Mouse (Mus musculus) embryonic facial prominence, embryonic 10.5 days (tissue): Measurements from ENCODE around the gene Cst13. TPM values are rescaled to one million over a fixed set of nuclear protein-coding genes. Genes with fewer than 3 reads are reported as not detected.

ENCODE experiments used
- DNase-seq: peaks from one replicate; pipeline ENCODE4 v3.0.0-alpha.2; 2017; ENCODE audit warnings: low spot score
- H3K27ac ChIP-seq: fragments of 300-500 bp; sonication (generic); replicated peaks from 2 replicates; pipeline ENCODE4 v1.5.1; 2016; ENCODE audit warnings: mild to moderate bottlenecking
- H3K27me3 ChIP-seq: fragments of 300-500 bp; sonication (generic); replicated peaks from 2 replicates; pipeline ENCODE4 v1.6.1; 2016; ENCODE audit warnings: low read depth, mild to moderate bottlenecking; ENCODE audit not compliant: poor library complexity, severe bottlenecking
- H3K36me3 ChIP-seq: fragments of 300-500 bp; sonication (generic); replicated peaks from 2 replicates; pipeline ENCODE4 v1.6.1; 2016; ENCODE audit warnings: mild to moderate bottlenecking, moderate library complexity
- H3K4me1 ChIP-seq: fragments of 300-500 bp; sonication (generic); 2 replicates; pipeline ENCODE4 v1.6.1; 2016
- H3K4me3 ChIP-seq: fragments of 300-500 bp; sonication (generic); 2 replicates; pipeline ENCODE4 v1.5.1; 2016; ENCODE audit warnings: mild to moderate bottlenecking, moderate library complexity
- H3K9me3 ChIP-seq: fragments of 300-500 bp; sonication (generic); 2 replicates; pipeline ENCODE4 v1.6.1; 2016; ENCODE audit warnings: mild to moderate bottlenecking
- WGBS: fragments of 180-500 bp; shearing (Covaris S2); methylation state at CpG from one replicate; pipeline ENCODE4 v1.1.7; 2016; 5-methylcytosine and 5-hydroxymethylcytosine counted together
- polyA plus RNA-seq: library from polyadenylated mRNA; unstranded; fragments of >200 nt; fragmentation: Nextera tagmentation; extraction: Ambion mirVana; gene quantifications from 2 replicates; pipeline ENCODE4 v1.2.1, GENCODE M21; 2016

The Cst13 gene
- polyA plus RNA-seq, 1 experiment from 2014 or later = not detected

DNA sequence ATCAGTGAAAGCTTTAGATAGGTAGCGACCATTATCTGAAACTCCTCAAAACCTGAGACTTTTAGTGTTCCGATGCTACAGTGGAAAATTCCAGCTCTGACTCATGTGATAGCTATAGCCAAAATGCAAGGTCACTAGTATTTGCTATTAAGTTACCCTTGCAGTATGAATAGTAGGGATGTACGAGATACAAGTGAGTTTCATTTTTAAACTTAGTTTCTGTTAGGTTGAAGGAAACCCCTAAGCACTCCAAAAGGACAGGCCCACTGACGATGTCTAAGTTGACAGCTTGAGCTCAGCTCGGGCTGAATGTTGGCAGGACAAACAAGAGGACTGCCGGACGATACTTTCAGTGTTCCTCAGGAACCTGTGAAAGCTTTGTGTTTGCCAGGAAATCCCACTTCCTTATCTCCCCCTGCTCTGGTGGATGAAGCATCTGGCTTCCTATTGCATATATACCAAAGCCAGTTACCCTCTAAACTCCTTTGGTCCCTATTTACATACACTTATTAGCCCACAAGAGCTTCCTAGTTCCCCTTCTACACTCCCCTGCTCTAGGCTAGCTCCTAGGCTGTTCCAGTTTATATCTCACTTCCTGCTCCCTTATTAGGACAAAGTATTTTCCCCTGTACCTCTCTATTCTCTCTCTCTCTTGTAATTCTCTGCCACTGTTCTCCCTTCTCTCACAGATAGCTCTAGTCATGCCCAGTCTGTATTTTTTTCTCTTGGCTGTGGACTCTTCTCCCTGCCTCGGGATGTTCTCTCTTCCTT is 36.9 kb downstream of the Cst13 start:
- no peaks in the 10 kb centered on the region for H3K27me3 ChIP-seq
- DNase-seq = no peak
- H3K36me3 ChIP-seq = no peaks in the 10 kb centered on the region
- no peaks in the 10 kb centered on the region for H3K9me3 ChIP-seq
- no peak overlapping the region for H3K27ac ChIP-seq
- no peaks in the 10 kb centered on the region for H3K4me1 ChIP-seq
- H3K4me3 ChIP-seq = no peak overlapping the region
- 77% methylated on average over 8 of the region's 8 CpGs for WGBS

DNA sequence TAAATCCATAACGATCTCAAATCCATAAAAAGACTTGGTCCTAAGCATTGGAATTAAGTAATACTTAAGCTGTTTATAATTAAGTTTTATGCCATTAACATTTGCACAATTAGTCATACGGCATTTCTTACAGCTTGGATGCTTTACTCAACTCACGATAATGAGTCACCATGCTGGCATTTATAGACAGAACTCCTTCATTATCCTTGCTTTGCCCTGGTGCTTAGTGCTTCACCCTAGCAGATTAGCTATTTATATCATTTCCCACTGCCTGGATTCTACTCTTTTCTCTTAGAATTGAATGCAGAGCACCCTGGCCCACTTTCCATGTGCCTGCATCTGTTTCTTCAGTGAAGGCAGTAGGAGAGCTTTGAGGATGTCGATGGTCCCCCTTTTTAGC is 37.6 kb downstream of the Cst13 start:
- H3K36me3 ChIP-seq = no peaks in the 10 kb centered on the region
- H3K4me3 ChIP-seq = no peak overlapping the region
- no peaks in the 10 kb centered on the region for H3K27me3 ChIP-seq
- DNase-seq = no peak
- 90% methylated on average over 4 of the region's 4 CpGs for WGBS
- H3K4me1 ChIP-seq = no peaks in the 10 kb centered on the region
- no peaks in the 10 kb centered on the region for H3K9me3 ChIP-seq
- no peak overlapping the region for H3K27ac ChIP-seq

DNA sequence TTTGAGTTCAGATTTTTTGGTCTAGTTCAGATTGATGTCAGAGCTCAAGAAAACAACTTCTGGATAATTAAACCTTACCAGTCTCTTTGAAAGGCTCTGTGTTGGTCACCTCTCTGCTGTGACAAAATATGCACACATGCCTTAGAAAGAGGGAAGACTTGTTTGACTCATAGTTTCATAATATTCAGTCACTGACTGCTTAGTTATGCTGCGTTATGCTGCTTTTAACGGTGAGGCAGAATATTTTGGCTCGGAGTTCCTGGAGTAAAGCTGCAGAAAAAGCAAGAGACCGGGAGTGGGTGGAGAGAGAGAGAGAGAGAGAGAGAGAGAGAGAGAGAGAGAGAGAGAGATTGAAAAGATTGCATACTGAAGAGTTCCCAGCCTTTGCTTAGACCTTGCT is 41.1 kb downstream of the Cst13 start:
- 87% methylated on average over 4 of the region's 4 CpGs for WGBS
- DNase-seq = no peak

DNA sequence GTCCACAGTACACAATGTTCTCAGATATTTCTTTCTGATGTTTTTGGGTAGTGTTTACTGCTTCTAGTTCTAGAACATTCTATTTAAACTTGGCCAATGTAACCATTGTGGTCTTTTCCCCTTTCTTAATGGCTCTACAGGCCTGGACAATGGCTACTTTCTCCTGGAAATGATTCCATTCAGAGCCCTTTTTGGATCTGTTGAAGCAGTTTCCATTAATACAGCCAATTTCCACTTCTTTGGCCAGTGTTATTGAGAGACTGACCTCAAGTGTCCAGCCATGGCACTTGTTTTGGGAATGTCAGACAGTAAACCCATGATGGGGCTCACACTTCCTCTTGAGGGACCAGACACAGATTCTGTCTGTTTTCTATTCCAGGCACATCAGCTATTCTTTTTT is 41.8 kb downstream of the Cst13 start:
- H3K4me3 ChIP-seq = no peak overlapping the region
- no peaks in the 10 kb centered on the region for H3K4me1 ChIP-seq
- H3K27ac ChIP-seq = no peak overlapping the region
- H3K9me3 ChIP-seq = no peaks in the 10 kb centered on the region
- H3K36me3 ChIP-seq = no peaks in the 10 kb centered on the region
- DNase-seq = no peak
- H3K27me3 ChIP-seq = no peaks in the 10 kb centered on the region

More for the DNA sequence above, 41.1 kb downstream of the Cst13 start:
- no peaks in the 10 kb centered on the region for H3K27me3 ChIP-seq
- no peaks in the 10 kb centered on the region for H3K4me1 ChIP-seq
- H3K9me3 ChIP-seq = no peaks in the 10 kb centered on the region
- H3K36me3 ChIP-seq = no peaks in the 10 kb centered on the region
- no peak overlapping the region for H3K4me3 ChIP-seq
- H3K27ac ChIP-seq = no peak overlapping the region

DNA sequence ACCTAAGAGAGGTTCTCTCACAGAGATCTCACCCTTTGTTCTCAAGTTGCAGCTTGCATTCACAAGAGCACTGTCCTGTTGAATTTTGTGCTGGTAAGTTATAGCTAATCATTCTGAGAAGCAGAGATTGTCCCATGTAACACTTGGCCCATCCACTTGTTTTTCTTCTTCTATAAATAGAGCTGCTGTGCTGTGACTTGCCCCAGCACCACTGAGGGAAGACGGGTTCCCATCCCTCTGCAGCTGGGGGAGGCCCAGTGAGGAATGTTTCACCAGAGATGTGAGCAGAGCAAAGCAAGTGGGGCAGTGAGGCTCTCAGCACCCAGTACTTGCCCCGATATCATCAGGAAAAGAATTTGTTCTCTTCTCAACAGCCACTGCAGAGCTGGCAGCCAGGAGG is 45.1 kb downstream of the Cst13 start, which contains the start of gene 9230104L09Rik:
9230104L09Rik (minus strand) TSS at position 73 of the 400 bp plus-strand sequence.
- no peak for DNase-seq
- 61% methylated on average over 2 of the region's 2 CpGs for WGBS
- H3K27ac ChIP-seq = no peak within 1 kb of the TSS
- H3K9me3 ChIP-seq = no peaks in the 10 kb centered on the region
- H3K4me3 ChIP-seq = no peak within 1 kb of the TSS
- peaks cover under 1% of the 10 kb centered on the region; the same call in 1 of the 2 replicates for H3K36me3 ChIP-seq
- no peaks in the 10 kb centered on the region for H3K27me3 ChIP-seq
- no peaks in the 10 kb centered on the region for H3K4me1 ChIP-seq

DNA sequence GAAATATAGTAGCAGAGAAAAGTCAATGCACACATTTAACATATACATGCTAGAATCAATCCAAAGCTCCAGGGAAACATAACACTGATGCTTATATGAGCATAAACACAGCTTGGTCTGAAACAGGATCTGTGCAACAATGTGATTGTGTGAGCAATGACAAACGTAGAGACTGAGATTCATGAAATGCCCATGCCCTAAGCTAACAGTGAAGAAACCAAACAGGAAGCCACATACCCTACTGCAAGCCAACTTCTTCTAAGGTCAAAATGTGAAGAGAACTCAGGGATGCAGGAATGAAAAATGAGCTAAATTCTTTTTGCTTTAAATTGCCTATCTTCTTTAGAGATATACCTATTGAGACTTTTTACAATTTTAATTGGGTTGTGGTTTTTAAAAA is 49.1 kb downstream of the Cst13 start:
- H3K4me1 ChIP-seq = peaks cover 15% of the 10 kb centered on the region
- WGBS = 82% methylated on average over 1 of the region's 1 CpGs
- H3K27me3 ChIP-seq = no peaks in the 10 kb centered on the region
- no peak overlapping the region for H3K27ac ChIP-seq
- H3K4me3 ChIP-seq = no peak overlapping the region
- H3K36me3 ChIP-seq = peaks cover 32% of the 10 kb centered on the region
- no peaks in the 10 kb centered on the region for H3K9me3 ChIP-seq
- DNase-seq = no peak

DNA sequence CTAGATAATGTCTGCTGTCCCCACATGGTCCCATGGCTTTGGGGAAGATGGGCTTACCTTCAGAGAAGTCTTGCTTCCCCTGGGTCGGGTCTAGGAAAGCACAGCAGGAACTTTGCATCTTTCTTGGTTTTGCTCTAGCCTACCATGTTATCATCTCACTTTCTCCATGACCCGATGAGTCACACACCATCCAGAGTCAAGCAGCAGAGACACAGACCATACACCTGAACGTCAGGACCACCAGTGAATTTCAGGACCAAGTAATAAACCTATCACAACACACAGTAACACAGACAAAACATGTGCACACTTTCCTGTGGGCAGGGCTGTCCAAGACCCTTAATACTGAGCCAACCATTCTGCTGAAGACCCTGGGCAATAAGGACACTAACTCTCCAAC is 50.6 kb downstream of the Cst13 start:
- no peak for DNase-seq
- no peak overlapping the region for H3K27ac ChIP-seq
- no peak overlapping the region for H3K4me3 ChIP-seq
- peaks cover 32% of the 10 kb centered on the region for H3K36me3 ChIP-seq
- no peaks in the 10 kb centered on the region for H3K27me3 ChIP-seq
- H3K4me1 ChIP-seq = peaks cover 23% of the 10 kb centered on the region
- no peaks in the 10 kb centered on the region for H3K9me3 ChIP-seq
- WGBS = 87% methylated on average over 3 of the region's 3 CpGs

DNA sequence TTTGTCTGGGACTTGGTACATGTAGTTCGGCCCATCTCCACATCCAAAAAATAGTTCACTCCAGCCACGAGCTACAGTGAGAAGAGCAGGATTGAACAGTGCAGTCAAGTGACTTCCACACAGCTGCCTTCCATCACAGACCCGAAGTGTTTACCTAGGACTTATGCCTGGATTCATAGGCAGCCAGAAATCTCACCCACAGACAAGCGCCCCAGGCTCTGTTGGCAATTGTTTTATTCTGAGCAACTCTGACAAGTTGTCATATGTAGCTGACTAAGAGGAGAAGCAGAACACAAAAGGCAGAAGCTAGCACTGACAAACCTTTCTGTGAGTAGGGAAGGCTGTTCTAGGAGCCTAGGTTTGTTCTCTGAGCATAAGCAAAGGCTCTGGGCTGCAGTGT is 53.0 kb downstream of the Cst13 start:
- Histone ChIP-seq H3K27ac (no peak overlapping the region), H3K36me3 (peaks cover 32% of the 10 kb centered on the region), H3K4me3 (peak overlapping the region; percentile 88; the same call in 1 of the 2 replicates), H3K27me3 (no peaks in the 10 kb centered on the region), H3K4me1 (peaks cover 30% of the 10 kb centered on the region), H3K9me3 (no peaks in the 10 kb centered on the region)
- WGBS = 88% methylated on average over 4 of the region's 4 CpGs
- DNase-seq = no peak

DNA sequence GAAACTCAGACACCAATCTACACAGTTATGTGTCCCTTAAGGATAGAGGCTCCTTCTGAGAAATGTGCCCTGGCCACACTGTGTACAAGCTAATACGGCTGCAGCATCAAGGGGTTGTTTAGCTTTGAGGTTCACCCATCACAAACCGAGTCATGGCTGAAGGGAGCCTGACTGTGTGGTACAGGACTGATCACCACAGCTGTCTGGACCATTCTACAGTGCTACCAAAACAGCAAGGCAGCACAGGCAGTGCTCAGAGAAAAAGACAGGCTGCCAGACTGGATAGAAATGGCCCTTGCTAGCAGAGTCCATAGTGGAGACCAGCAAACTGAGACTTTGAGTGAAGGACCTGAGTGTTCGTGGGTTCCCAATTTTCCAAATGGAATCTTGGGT is 54.3 kb downstream of the Cst13 start:
- 52% methylated on average over 3 of the region's 3 CpGs for WGBS
- no peak for DNase-seq
- H3K4me3 ChIP-seq = peak overlapping the region; percentile 88
- H3K4me1 ChIP-seq = peaks cover 38% of the 10 kb centered on the region
- peak overlapping the region; percentile 93; the same call in 1 of the 2 replicates for H3K27ac ChIP-seq
- H3K9me3 ChIP-seq = no peaks in the 10 kb centered on the region
- H3K36me3 ChIP-seq = peaks cover 32% of the 10 kb centered on the region
- H3K27me3 ChIP-seq = no peaks in the 10 kb centered on the region

DNA sequence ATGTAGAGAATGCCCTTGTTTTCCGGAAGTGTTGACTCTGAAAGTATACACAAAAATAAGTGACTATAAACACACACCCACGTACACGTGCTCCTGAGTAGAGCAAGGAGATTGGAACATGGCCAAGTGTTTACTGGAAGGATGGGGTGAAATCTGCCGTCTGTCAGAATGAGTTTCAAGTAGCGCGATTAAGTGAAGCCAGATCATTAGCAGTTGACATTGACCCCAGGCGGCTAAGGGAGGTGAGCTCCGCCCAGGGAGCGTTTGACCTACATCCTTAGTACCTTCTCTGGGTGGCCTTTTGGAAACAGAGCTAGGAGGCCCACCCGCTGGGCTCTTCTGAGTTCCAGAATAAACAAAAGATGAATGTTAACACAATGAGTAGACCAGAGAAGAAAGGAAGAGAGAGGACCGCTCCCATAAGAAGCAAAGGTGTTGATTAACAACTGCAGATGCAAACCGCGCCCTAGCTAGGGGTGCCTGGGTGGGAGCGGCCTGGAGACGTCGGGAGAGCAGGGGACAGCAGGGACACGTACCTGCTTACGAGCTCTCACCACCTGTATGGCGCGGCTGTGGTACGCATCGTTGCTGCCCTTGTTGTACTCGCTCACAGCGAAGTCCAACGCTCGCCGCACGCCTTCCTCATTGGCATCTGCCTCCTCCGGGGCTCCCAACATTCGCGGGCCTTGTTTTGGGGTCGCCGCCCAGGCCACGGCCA is 54.9 kb downstream of the Cst13 start:
- Histone ChIP-seq H3K9me3 (no peaks in the 10 kb centered on the region), H3K27me3 (no peaks in the 10 kb centered on the region), H3K36me3 (peaks cover 32% of the 10 kb centered on the region), H3K4me3 (peak overlapping the region; percentile 88), H3K4me1 (peaks cover 41% of the 10 kb centered on the region), H3K27ac (peak overlapping the region; percentile 93)
- DNase-seq = peak; percentile 47
- WGBS = under 1% methylated on average over 34 of the region's 34 CpGs

DNA sequence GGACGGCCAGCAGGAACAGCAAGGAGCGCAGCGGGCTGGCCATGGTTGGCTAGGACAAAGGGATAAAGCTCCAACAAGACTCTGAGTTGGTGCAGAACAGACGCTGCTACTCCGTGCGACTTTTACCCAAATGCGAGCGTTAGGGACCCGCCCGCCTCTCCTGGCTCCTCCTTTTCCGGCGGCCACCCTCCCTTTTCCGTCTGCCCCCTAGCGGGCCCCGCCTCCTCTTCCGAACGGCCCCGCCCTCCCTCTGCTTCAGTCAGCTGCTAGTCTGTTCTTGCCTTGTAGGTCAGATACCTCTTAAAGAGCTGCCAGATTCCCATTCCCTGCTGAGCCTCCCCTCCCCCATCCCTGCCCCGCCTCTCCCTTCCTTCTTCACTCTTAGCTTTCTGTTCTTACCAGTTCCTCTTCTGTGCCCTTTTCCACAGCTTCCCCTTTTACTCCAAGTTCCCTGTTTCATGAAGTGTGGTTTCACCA is 55.5 kb downstream of the Cst13 start, which contains the start of gene Cst3:
Cst3 (minus strand) TSS at position 358 of the 477 bp plus-strand sequence.
- peak; percentile 96 for DNase-seq
- Histone ChIP-seq H3K4me3 (peak within 1 kb of the TSS; percentile 88), H3K27me3 (no peaks in the 10 kb centered on the region), H3K4me1 (peaks cover 41% of the 10 kb centered on the region), H3K27ac (peak within 1 kb of the TSS; percentile 93), H3K36me3 (peaks cover 28% of the 10 kb centered on the region), H3K9me3 (no peaks in the 10 kb centered on the region)
- under 1% methylated on average over 19 of the region's 19 CpGs for WGBS

DNA sequence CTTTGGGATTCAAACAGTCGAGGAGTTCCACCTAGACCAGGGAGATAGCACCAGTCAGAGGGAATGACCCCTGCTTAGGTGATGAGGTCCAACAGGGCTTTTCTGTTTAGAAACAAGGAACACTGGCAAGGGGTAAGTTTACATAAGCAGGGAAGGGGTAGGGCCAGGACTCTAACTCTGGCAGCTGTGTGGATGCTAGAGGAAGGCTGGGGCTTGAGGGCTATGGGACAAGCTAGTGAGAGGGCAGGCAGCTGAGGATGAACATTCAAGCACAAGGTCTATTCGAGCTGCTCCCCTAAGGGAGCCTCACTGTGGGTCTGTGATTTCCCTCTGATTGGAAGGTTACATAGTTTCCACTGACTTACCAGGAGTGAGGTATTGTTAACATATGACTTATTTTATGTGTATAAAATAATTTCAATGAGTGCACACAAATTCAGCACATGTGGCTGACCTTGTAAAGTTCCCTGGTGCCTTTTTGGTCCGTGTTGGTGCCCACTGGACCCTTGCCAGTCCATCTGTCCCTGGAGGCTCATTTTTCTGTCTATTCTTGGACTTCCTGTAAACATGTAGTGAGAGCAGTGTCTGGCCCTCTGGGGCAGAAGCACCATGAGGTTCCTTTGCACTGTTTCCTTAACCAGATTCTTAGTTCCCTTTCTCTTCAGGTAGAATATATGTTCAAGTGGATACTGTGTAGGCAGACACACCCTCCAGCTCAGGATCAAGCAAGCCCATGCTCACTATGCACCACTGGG is 57.3 kb downstream of the Cst13 start:
- H3K36me3 ChIP-seq = peaks cover 10% of the 10 kb centered on the region
- H3K4me1 ChIP-seq = peaks cover 41% of the 10 kb centered on the region
- no peak overlapping the region for H3K27ac ChIP-seq
- no peaks in the 10 kb centered on the region for H3K27me3 ChIP-seq
- no peaks in the 10 kb centered on the region for H3K9me3 ChIP-seq
- DNase-seq = no peak
- 53% methylated on average over 3 of the region's 3 CpGs for WGBS
- H3K4me3 ChIP-seq = no peak overlapping the region
